Mouse (Mus musculus) midbrain, embryonic 16.5 days (tissue): ENCODE measurements around the gene Ubqln4. TPM values are rescaled to one million over a fixed set of nuclear protein-coding genes. Genes with fewer than 3 reads are reported as not detected.

Source experiments
- ATAC-seq: fragments of 200-750 bp; cut with Nextera tagmentation; 2 replicates; pipeline ENCODE4 v1.8.0; 2017; ENCODE audit warnings: moderate TSS enrichment
- H3K27ac ChIP-seq: fragments of 300-500 bp; sonication (generic); 2 replicates; pipeline ENCODE4 v1.5.1; 2014; ENCODE audit warnings: mild to moderate bottlenecking, low read length, mixed read lengths
- H3K27me3 ChIP-seq: fragments of 300-500 bp; sonication (generic); 2 replicates; pipeline ENCODE4 v1.6.1; 2014; ENCODE audit warnings: low read depth, low read length, mixed read lengths; ENCODE audit not compliant: control insufficient read depth, insufficient read depth
- H3K36me3 ChIP-seq: fragments of 300-500 bp; sonication (generic); 2 replicates; pipeline ENCODE4 v1.6.1; 2014; ENCODE audit warnings: mild to moderate bottlenecking, low read length, moderate library complexity, mixed read lengths; ENCODE audit not compliant: control insufficient read depth, insufficient read depth
- H3K4me1 ChIP-seq: fragments of 300-500 bp; sonication (generic); 2 replicates; pipeline ENCODE4 v1.6.1; 2014; ENCODE audit warnings: mild to moderate bottlenecking, low read length, mixed read lengths; ENCODE audit not compliant: control insufficient read depth, insufficient read depth
- H3K4me2 ChIP-seq: fragments of 300-500 bp; sonication (generic); 2 replicates; pipeline ENCODE4 v1.6.1; 2014; ENCODE audit warnings: mild to moderate bottlenecking, low read length, mixed read lengths
- H3K4me3 ChIP-seq: fragments of 300-500 bp; sonication (generic); 2 replicates; pipeline ENCODE4 v1.5.1; 2014; ENCODE audit warnings: low read depth, mild to moderate bottlenecking, low read length, moderate library complexity, mixed read lengths
- H3K9ac ChIP-seq: fragments of 300-500 bp; sonication (generic); 2 replicates; pipeline ENCODE4 v1.6.1; 2014; ENCODE audit warnings: low read depth, low read length, mixed read lengths
- H3K9me3 ChIP-seq: fragments of 300-500 bp; sonication (generic); replicated peaks from 2 replicates; pipeline ENCODE4 v1.6.1; 2014; ENCODE audit warnings: mild to moderate bottlenecking, low read length, mixed read lengths; ENCODE audit not compliant: control insufficient read depth, poor library complexity, severe bottlenecking
- WGBS: fragments of 180-500 bp; shearing (Covaris S2); extraction: QIAGEN DNeasy Blood & Tissue Kit; methylation state at CpG from one replicate; pipeline ENCODE4 v1.1.7; 2014; 5-methylcytosine and 5-hydroxymethylcytosine counted together
- polyA plus RNA-seq: library from polyadenylated mRNA; unstranded; fragments of >200 nt; fragmentation: Nextera tagmentation; extraction: Ambion mirVana; gene quantifications from 2 replicates; pipeline ENCODE4 v1.2.1, GENCODE M21; 2015

Gene Ubqln4
- polyA plus RNA-seq, 1 experiment from 2014 or later: 41.3 TPM

GRCm38 (mm10) chr3:88512141-88512895 lies 41.2 kb upstream of the Ubqln4 start:
- Histone ChIP-seq H3K27ac (no peak overlapping the region), H3K4me1 (peaks cover 20% of the 10 kb centered on the region), H3K9ac (no peak overlapping the region), H3K9me3 (no peaks in the 10 kb centered on the region), H3K27me3 (no peaks in the 10 kb centered on the region), H3K4me3 (no peak overlapping the region), H3K4me2 (no peak overlapping the region), H3K36me3 (no peaks in the 10 kb centered on the region)
- ATAC-seq: no peak
- 46% methylated on average over 6 of the region's 6 CpGs for WGBS

GRCm38 (mm10) chr3:88512896-88513545 lies 40.5 kb upstream of the Ubqln4 start:
- Histone ChIP-seq H3K4me3 (no peak overlapping the region), H3K9ac (no peak overlapping the region), H3K4me2 (no peak overlapping the region), H3K9me3 (no peaks in the 10 kb centered on the region), H3K27me3 (no peaks in the 10 kb centered on the region), H3K36me3 (no peaks in the 10 kb centered on the region), H3K27ac (no peak overlapping the region), H3K4me1 (peaks cover 20% of the 10 kb centered on the region)
- 44% methylated on average over 15 of the region's 15 CpGs for WGBS
- ATAC-seq: no peak

GRCm38 (mm10) chr3:88513546-88514115 lies 39.9 kb upstream of the Ubqln4 start:
- Histone ChIP-seq H3K36me3 (no peaks in the 10 kb centered on the region), H3K9me3 (no peaks in the 10 kb centered on the region), H3K27ac (no peak overlapping the region), H3K4me1 (peaks cover 20% of the 10 kb centered on the region), H3K4me3 (no peak overlapping the region), H3K27me3 (no peaks in the 10 kb centered on the region), H3K4me2 (no peak overlapping the region), H3K9ac (no peak overlapping the region)
- ATAC-seq: no peak
- WGBS: 88% methylated on average over 7 of the region's 7 CpGs

- 79% methylated on average over 10 of the region's 10 CpGs for WGBS
- H3K4me3 ChIP-seq: no peak overlapping the region
These were observed 39.1 kb upstream of the Ubqln4 start for GRCm38 (mm10) chr3:88514231-88515094.

GRCm38 (mm10) chr3:88515095-88515386 lies 38.5 kb upstream of the Ubqln4 start:
- 96% methylated on average over 2 of the region's 2 CpGs for WGBS
- no peak overlapping the region for H3K4me3 ChIP-seq
- H3K36me3 ChIP-seq: no peaks in the 10 kb centered on the region
- H3K4me1 ChIP-seq: peaks cover 14% of the 10 kb centered on the region
- H3K9ac ChIP-seq: no peak overlapping the region
- no peaks in the 10 kb centered on the region for H3K27me3 ChIP-seq
- H3K9me3 ChIP-seq: no peaks in the 10 kb centered on the region
- H3K4me2 ChIP-seq: no peak overlapping the region
- no peak for ATAC-seq
- H3K27ac ChIP-seq: no peak overlapping the region

More at GRCm38 (mm10) chr3:88514231-88515094, 39.1 kb upstream of the Ubqln4 start:
- Histone ChIP-seq H3K36me3 (no peaks in the 10 kb centered on the region), H3K9ac (no peak overlapping the region), H3K4me1 (peaks cover 17% of the 10 kb centered on the region), H3K9me3 (no peaks in the 10 kb centered on the region), H3K27me3 (no peaks in the 10 kb centered on the region), H3K27ac (no peak overlapping the region), H3K4me2 (no peak overlapping the region)
- ATAC-seq: no peak

- no peak overlapping the region for H3K4me2 ChIP-seq
- no peaks in the 10 kb centered on the region for H3K36me3 ChIP-seq
- H3K4me3 ChIP-seq: no peak overlapping the region
- H3K9ac ChIP-seq: no peak overlapping the region
- no peaks in the 10 kb centered on the region for H3K9me3 ChIP-seq
- no peaks in the 10 kb centered on the region for H3K27me3 ChIP-seq
- H3K4me1 ChIP-seq: peaks cover 7% of the 10 kb centered on the region; the same call in 1 of the 2 replicates
- 83% methylated on average over 2 of the region's 2 CpGs for WGBS
- no peak overlapping the region for H3K27ac ChIP-seq
- ATAC-seq: no peak
These were observed 37.2 kb upstream of the Ubqln4 start for GRCm38 (mm10) chr3:88516407-88516806.

- Histone ChIP-seq H3K9ac (no peak overlapping the region), H3K27me3 (no peaks in the 10 kb centered on the region), H3K4me3 (no peak overlapping the region), H3K4me2 (no peak overlapping the region), H3K36me3 (no peaks in the 10 kb centered on the region; the same call in 1 of the 2 replicates), H3K27ac (no peak overlapping the region), H3K9me3 (no peaks in the 10 kb centered on the region), H3K4me1 (no peaks in the 10 kb centered on the region)
- ATAC-seq: no peak
- WGBS: 90% methylated on average over 4 of the region's 4 CpGs
These were observed 35.1 kb upstream of the Ubqln4 start for GRCm38 (mm10) chr3:88518411-88518810.

- Histone ChIP-seq H3K4me2 (no peak overlapping the region), H3K9ac (no peak overlapping the region), H3K9me3 (no peaks in the 10 kb centered on the region), H3K36me3 (no peaks in the 10 kb centered on the region; the same call in 1 of the 2 replicates), H3K4me1 (no peaks in the 10 kb centered on the region), H3K4me3 (no peak overlapping the region), H3K27ac (no peak overlapping the region), H3K27me3 (no peaks in the 10 kb centered on the region)
- 78% methylated on average over 2 of the region's 2 CpGs for WGBS
- ATAC-seq: no peak
These were observed 33.5 kb upstream of the Ubqln4 start for GRCm38 (mm10) chr3:88520078-88520477.
